Mouse (Mus musculus) adrenal gland, adult (tissue): ENCODE results near the gene Aco2.
A peak's percentile ranks its signal among the peaks of the same experiment; 100 is the strongest.

Experiments used
- DNase-seq, 2 experiments: peaks; one replicate each; pipeline ENCODE4 v3.0.0; 2022 to 2023; ENCODE audit warnings: low spot score in 1 of 2; ENCODE audit not compliant: inconsistent age in 2 of 2

Gene Aco2

DNA sequence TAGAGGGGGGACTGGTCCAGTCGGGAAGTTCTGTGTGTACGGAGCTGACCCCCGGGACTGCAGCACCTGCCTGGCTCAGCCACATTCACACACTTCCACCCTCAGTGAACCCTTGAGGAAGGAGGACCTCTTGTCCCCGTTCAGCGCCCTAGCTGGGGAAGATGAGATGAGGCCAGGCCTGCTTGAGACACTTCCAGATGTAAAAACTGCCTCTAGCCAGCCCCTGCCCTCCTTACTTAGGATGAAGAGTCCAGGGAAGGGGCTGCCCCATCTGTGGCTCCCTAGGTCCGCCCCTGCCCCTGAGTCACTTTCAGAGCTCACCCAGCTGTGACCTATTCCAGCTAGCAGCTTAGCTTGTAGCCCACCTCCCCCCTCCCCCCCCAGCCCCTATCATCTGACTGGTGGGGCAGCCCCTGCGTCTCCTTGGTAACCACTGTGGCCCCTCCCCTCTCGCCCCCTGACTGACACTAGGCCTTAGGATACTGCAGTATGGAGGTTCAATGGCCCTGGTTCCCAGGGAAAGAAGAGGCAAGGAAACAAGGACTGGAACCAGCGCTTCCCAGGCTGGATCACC, 71.2 kb downstream of the Aco2 start:
- no peak for DNase-seq

DNA sequence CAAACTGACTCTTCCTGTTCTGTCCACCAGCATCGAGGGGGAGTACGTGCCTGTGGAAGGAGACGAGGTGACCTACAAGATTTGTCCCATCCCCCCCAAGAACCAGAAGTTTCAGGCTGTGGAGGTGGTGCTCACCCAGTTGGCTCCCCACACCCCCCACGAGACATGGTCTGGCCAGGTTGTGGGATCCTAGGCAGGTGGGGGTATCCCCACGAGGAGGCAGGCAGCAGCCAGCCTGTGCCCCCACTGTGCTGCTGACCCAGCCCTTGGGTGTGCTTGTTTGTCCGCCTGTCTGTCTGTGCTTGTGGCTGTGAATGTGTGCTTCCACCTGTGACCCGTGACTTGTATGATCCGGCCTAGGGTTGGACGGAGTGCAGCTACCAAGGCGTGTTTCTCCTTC, 77.0 kb downstream of the Aco2 start:
- no peak for DNase-seq

DNA sequence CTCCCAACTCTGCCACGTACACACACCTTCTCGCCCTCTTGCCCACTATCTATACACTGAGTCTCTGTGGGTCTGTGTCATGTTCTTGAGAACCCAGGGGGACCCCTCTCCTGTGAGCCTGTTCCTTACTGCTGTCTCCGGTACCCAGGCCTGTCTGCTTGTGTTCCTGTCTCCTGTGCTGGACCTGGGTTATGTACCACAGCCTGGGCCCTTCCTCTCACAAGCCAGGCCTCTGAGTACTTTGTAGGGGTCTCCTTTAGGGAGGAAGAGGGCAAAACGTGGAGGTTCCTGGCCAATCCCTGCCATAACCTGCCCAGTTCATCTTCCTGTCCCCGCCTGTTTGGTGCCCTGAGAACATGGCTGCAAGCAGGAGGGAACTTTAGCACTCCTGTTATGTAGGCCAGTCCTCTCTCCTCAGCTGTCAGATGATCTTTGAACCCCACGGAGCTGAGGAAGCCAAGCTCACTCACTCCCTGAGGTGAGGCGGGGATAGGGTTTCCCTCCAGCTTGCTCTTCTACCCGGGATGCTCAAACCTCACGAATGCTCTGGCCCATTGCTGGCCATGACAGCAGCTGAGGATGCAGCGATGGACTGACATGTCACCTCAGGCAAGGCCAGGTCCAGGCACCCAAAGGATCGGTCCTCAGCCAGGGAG, 77.5 kb downstream of the Aco2 start:
- no peak for DNase-seq

DNA sequence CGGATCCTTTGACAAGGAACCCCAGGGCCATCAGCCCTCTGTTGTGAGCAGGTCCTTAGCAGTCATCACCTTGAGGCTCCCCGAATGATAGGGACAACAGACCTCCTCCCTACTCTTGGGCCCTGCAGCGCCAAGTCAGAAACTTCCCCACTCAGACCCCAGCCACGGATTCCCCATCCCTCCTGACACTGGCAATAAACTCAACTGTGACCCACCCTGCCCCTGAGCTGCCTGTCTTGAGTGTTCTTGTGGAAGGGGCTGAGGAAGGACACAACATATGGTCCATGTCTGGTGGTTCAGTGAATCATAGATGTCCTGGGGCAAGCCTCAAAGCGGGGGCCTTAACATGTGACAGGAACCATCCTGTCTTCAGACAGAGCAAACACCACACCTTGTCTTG, 78.6 kb downstream of the Aco2 start:
- DNase-seq, result no peak

DNA sequence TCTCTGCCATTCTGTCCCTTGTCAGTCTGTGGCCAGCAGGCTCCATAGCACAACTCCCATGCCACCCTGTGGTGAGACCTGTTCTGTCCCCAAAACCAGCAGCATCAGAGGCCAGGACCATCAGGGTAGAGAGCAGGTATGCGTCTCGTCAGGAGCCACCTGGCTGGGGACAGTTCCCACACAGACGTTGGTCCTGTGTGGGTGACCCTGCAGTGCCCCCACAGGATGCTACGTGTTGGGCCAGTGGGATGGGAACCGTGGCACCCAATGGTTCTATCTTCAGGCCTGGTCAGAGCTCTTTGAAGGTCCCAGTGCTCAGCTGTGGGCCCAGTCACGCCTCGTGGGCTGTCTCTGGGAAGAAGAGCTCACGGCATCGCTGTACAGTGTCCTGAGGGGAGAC, 79.0 kb downstream of the Aco2 start:
- no peak for DNase-seq

DNA sequence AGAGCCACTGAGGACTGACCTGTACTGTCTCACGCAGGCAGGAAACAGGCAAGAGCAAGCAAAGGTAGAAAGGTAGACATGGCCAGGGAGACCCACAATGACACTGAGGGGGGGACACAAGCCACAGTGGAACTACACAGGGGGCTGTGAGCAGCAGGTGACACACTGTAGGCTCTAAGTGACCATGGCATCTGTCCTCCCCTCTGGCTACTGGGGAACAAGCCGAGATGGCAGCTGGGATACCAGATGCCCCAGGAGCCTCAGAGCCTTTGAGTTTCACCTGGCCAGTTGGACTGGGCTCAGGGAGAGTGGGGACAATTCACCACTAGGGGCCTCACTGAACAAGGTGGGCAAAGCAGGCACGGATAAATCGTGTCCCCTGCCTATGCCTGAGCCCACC, 80.2 kb downstream of the Aco2 start:
- no peak for DNase-seq

DNA sequence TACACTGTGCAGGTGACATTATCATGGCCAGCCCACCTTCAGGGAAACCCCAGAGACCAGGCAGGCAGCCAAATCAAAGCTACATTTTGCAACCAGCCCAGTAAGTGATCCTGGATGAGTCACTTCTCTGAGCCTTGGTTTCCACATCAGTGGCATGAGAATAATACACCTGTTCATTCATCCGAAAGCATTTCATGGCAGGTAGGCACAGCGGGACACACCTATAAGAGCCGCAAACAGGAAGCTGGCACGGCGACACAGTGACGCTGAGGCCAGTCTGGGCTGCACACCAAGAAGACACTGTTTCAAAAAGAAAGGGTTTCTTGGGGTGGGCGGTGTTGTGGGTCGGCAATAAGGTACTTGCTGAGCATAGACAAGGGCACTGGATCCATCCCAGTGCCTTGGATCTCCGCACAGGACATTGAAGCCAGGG, 82.1 kb downstream of the Aco2 start:
- no peak for DNase-seq

DNA sequence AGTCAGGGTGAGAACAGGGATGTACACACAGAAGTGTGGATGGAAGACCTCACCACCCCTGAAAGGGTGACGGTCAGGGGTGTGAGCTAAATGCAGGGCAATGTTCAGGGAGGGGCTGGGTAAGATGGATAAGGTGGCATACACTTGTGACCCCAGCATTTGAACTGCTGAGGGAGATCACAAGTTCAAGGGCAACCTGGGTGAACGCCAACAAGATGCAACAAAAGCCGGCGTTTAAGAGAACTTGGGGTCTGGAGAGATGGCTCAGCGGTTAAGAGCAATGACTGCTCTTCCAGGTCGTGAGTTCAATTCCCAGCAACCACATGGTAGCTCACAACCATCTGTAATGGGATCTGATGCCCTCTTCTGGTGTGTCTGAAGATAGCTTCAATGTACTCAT, 82.6 kb downstream of the Aco2 start:
- no peak for DNase-seq

DNA sequence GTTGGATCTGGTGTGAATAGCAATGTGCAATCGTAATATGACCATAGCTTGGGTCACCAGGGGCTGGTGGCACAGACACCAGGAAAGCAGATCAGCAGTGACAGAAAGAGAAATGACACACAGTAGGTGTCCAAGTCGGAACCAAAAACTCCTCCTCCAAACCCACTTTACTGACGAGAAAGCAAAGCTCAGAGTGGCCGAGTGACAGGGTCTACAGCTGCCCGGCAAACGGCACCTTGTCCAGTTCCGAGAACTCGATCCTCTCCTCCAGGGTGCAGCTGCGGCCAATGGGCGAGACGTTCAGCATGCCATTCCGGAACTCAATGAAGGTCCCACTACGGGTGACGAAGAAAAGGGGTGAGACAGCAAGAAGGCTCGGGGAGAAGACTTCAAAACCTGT, 83.3 kb downstream of the Aco2 start:
- no peak for DNase-seq

DNA sequence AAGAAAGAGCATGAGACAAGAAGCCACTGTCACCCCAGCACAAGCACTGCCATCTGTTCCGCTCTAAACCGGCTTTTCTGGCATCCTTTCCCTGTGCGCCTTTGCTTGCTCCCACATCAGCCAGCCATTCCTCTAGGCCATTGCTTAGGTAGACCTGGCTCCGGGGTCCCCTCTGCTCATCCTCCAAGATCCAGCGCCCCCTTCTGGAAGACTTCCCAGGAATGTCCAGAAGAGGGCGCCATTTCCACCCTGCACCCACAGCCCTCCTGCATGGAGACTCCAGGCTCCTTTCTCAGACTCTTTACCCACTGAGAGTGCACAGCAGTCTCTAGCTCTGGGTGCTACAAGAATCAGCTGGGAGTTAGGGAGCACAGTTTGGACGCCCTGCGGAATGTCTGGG, 84.3 kb downstream of the Aco2 start:
- DNase-seq, result peak; percentile 48 to 78

DNA sequence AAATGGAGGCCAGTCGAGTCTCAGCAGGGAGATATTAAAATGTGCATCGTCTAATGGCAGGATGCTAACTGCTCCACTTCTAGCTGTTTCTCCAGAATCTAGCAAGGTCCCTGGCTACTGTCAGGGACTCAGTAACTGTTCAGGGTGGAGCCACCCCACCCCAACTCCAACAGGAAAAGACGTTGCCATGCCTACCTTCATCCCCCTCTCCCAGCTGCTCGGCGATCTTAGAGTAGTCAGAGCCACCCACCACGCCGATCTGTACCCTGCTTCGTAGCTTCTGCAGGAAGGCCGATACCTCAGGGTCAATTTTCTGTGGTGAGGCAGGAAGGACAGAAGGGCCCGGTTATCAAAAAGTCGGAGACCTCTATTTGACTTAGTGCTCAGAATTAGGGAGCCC, 85.5 kb downstream of the Aco2 start:
- peak in 1 of 2 experiments; percentile 9 for DNase-seq

DNA sequence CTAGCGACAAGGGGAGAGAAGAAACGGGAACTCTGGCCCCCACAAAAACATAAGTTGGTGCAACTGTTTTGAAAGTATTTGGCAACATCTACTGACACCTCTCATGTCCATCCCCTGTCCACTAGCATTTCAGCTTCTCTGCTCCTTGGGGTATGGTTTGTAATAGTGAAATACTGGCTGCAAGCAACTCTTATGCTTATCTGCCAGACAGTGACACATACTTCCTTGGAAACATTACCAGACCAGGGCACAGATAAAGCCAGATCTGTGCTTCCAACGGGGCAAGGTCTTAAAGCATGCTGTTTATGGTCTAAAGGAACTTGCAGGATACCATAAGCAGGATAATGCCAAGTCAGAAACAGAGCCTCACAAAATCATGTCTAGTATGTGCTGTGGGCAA, 86.8 kb downstream of the Aco2 start:
- DNase-seq, result peak in 1 of 2 experiments; percentile 75

DNA sequence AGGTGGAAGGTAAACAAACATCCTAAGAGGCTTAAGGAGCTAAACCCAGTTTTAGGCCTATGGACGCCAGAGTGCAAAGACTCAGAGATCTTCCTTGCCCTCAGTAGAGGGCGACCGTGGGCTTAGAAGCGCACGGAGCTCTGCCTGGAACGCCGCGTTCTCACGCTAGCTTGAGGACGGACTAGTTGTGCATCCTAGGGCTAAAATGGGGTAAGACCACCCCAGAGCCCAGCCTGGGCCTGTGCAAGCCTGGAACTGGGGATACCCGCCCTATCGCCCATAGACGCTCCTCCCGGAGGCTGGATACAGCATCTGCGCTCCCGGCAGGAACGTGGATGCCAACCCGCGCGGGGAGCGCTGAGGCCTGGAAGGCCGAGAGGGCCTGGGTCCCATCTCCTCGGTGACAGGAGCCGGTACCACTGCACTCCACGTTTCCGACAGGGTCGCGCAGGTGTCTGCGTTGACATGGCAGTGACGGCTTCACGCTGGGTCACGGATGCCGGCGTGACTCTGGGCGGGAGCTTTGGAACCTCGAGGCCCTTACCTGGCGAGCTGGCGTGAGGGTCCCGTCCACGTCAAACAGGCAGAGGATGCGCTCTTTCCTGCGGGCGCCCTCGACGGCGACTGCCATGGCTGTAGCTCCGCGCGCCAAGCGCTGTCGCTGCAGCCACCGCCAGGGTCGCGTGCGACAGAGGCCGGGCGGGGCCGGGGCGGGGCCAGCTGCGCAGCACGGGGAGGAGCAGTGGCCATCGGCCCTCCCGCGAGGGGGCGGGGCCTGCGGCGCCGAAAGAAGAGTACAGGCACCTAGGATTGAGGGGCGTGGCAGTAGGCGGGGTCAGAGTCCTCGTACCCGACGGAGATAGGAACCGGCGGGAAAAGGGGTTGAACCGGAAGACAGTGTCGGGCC, 88.3 kb downstream of the Aco2 start, which contains the start of gene Pmm1:
TSS of gene Pmm1 (minus strand) at position 760 of the 907 bp plus-strand sequence.
- peak; percentile 99 for DNase-seq

DNA sequence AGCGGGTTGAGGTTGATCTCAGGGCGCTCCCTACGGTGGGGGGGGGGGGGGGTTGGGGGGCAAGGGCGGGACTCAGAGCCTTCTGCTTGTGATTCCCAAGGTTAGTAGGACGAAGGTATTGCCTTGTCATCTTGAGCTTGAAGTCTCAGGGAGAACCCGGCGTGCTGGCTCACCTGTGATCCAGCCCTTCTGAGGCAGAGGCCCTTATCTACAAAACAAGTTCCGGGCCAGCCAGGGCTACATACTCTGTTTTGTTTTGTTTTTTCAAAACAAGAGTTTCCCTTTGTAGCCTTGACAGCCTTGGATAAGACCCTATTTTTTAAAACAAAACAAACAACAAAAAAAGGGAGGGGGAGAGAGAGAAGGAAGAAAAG, 89.0 kb downstream of the Aco2 start:
- DNase-seq, result no peak

DNA sequence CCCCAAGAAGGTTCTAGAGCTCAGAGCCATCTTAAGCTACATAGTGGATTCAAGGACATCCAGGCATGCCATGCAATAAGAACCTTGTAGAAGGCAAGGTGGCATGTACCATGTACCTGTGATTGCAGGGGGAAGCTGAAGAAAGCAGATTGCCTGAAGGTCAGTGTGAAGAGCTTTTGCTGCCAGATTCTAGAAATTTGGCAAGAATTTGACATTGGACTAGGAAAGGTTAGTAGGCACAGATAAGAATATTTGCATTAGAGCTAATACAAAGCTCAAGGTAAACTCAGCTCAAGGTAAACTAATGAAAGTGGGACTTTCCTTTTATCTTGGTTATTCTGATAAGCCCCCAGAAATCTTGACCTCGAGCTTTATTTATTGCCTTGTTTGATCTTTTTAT, 92.2 kb downstream of the Aco2 start:
- DNase-seq, result peak in 1 of 2 experiments; percentile 70
